Mouse (Mus musculus): Measurements from ENCODE around the gene Mrpl45.
"Not testable (repeated sequence)": the region's sequence is repeated elsewhere in the genome, so short reads cannot be mapped to it uniquely, and the experiment has no call there.

Mrpl45 gene

GRCm38 (mm10) chr11:97292731-97293130, 22.8 kb upstream of the Mrpl45 start:
- no peak for DNase-seq (ENCODE audit: low read depth, low spot score)

GRCm38 (mm10) chr11:97296542-97296941, 19.0 kb upstream of the Mrpl45 start:
- DNase-seq (ENCODE audit: low read depth, low spot score) = no peak

- DNase-seq (ENCODE audit: low read depth, low spot score) = no peak
Measured at GRCm38 (mm10) chr11:97299939-97300338, 15.6 kb upstream of the Mrpl45 start.

- no peak for DNase-seq (ENCODE audit: low read depth, low spot score)
Measured at GRCm38 (mm10) chr11:97301406-97301805, 14.1 kb upstream of the Mrpl45 start.

- no peak for DNase-seq (ENCODE audit: low read depth, low spot score)
Measured at GRCm38 (mm10) chr11:97302231-97302781, 13.2 kb upstream of the Mrpl45 start.

- no peak for DNase-seq (ENCODE audit: low read depth, low spot score)
Measured at GRCm38 (mm10) chr11:97304631-97305030, 10.9 kb upstream of the Mrpl45 start.

GRCm38 (mm10) chr11:97307294-97308069, 8.0 kb upstream of the Mrpl45 start:
- no peak for DNase-seq (ENCODE audit: low read depth, low spot score)

- no peak for DNase-seq (ENCODE audit: low read depth, low spot score)
Measured at GRCm38 (mm10) chr11:97308806-97309450, 6.6 kb upstream of the Mrpl45 start.

- no peak for DNase-seq (ENCODE audit: low read depth, low spot score)
Measured at GRCm38 (mm10) chr11:97309451-97309836, 6.1 kb upstream of the Mrpl45 start.

GRCm38 (mm10) chr11:97309911-97310571, 5.5 kb upstream of the Mrpl45 start:
- no peak for DNase-seq (ENCODE audit: low read depth, low spot score)

- DNase-seq (ENCODE audit: low read depth, low spot score) = no peak
Measured at GRCm38 (mm10) chr11:97310895-97311631, 4.5 kb upstream of the Mrpl45 start.

GRCm38 (mm10) chr11:97312871-97313270, 2.6 kb upstream of the Mrpl45 start:
- not testable (repeated sequence) for DNase-seq (ENCODE audit: low read depth, low spot score)

GRCm38 (mm10) chr11:97314110-97314509, 1.4 kb upstream of the Mrpl45 start:
- no peak for DNase-seq (ENCODE audit: low read depth, low spot score)

- DNase-seq (ENCODE audit: low read depth, low spot score) = no peak
Measured at GRCm38 (mm10) chr11:97314751-97315503, 589 bp upstream of the Mrpl45 start.

- no peak for DNase-seq (ENCODE audit: low read depth, low spot score)
Measured at GRCm38 (mm10) chr11:97321197-97321596, 5.7 kb downstream of the Mrpl45 start.

- not testable (repeated sequence) for DNase-seq (ENCODE audit: low read depth, low spot score)
Measured at GRCm38 (mm10) chr11:97321894-97322600, 6.5 kb downstream of the Mrpl45 start.

- no peak for DNase-seq (ENCODE audit: low read depth, low spot score)
Measured at GRCm38 (mm10) chr11:97325224-97325623, 9.7 kb downstream of the Mrpl45 start.

- DNase-seq (ENCODE audit: low read depth, low spot score) = peak; percentile 54
Measured at GRCm38 (mm10) chr11:97328148-97328547, 12.6 kb downstream of the Mrpl45 start.

GRCm38 (mm10) chr11:97330315-97330714, 14.8 kb downstream of the Mrpl45 start:
- DNase-seq (ENCODE audit: low read depth, low spot score) = no peak
